Mouse (Mus musculus) CD4-positive, CD25-positive, alpha-beta regulatory T cell, adult 4 months (primary cell): ENCODE data around the gene Ang. TPM values are rescaled to one million over a fixed set of nuclear protein-coding genes. Genes with fewer than 3 reads are reported as not detected.

Source experiments
- ATAC-seq: one replicate; pipeline ENCODE4 v1.8.0; 2017
- polyA plus RNA-seq, 2 experiments: library from polyadenylated mRNA; unstranded; fragments of 100-300 nt; shearing (Covaris generic); gene quantifications; one replicate each; pipeline ENCODE4 v1.2.1; 2017

Ang gene
- polyA plus RNA-seq, 2 experiments from 2014 or later, result 4.0 to 5.0 TPM

GRCm38 (mm10) chr14:51088970-51089673, 1.8 kb upstream of the Ang start:
- ATAC-seq, result peak; percentile 80

GRCm38 (mm10) chr14:51089674-51090076, 1.3 kb upstream of the Ang start:
- no peak for ATAC-seq

GRCm38 (mm10) chr14:51090077-51090781, 721 bp upstream of the Ang start:
- peak; percentile 41 for ATAC-seq

GRCm38 (mm10) chr14:51092073-51092620, 1.2 kb downstream of the Ang start:
- no peak for ATAC-seq

- no peak for ATAC-seq
These were observed 2.5 kb downstream of the Ang start for GRCm38 (mm10) chr14:51093496-51093895.

GRCm38 (mm10) chr14:51094096-51094875, 3.3 kb downstream of the Ang start:
- ATAC-seq, result no peak

GRCm38 (mm10) chr14:51094921-51095320, 4.0 kb downstream of the Ang start:
- ATAC-seq, result no peak

GRCm38 (mm10) chr14:51095736-51096524, 5.0 kb downstream of the Ang start:
- no peak for ATAC-seq

GRCm38 (mm10) chr14:51098300-51098699, 7.3 kb downstream of the Ang start:
- peak; percentile 74 for ATAC-seq

- ATAC-seq, result no peak
These were observed 8.0 kb downstream of the Ang start for GRCm38 (mm10) chr14:51098921-51099320.

GRCm38 (mm10) chr14:51101284-51101683, 10.3 kb downstream of the Ang start:
- no peak for ATAC-seq

- ATAC-seq, result peak; percentile 76
These were observed 12.3 kb downstream of the Ang start for GRCm38 (mm10) chr14:51103217-51103616.

GRCm38 (mm10) chr14:51104366-51104765, 13.4 kb downstream of the Ang start:
- ATAC-seq, result no peak

GRCm38 (mm10) chr14:51106449-51106967, 15.6 kb downstream of the Ang start:
- ATAC-seq, result no peak

GRCm38 (mm10) chr14:51111966-51112365, 21.0 kb downstream of the Ang start:
- ATAC-seq, result no peak

- ATAC-seq, result no peak
These were observed 22.5 kb downstream of the Ang start for GRCm38 (mm10) chr14:51113476-51113875.

- ATAC-seq, result no peak
These were observed 23.1 kb downstream of the Ang start, which contains the start of gene Eddm3b for GRCm38 (mm10) chr14:51113916-51114560. Eddm3b (plus strand) TSS chr14:51114426.

- no peak for ATAC-seq
These were observed 34.7 kb downstream of the Ang start for GRCm38 (mm10) chr14:51125684-51126083.

- no peak for ATAC-seq
These were observed 36.8 kb downstream of the Ang start for GRCm38 (mm10) chr14:51127648-51128258.

- no peak for ATAC-seq
These were observed 38.0 kb downstream of the Ang start for GRCm38 (mm10) chr14:51128775-51129623.
